Mouse (Mus musculus): ENCODE measurements around the gene Sec14l3. TPM values are rescaled to one million over a fixed set of nuclear protein-coding genes. Genes with fewer than 3 reads are reported as not detected.

Sec14l3 gene
- total RNA-seq, 2 experiments from 2014 or later: not detected

GRCm38 (mm10) chr11:4048438-4048837 lies 16.2 kb upstream of the Sec14l3 start:
- no peak for ATAC-seq (replicated peaks; ENCODE audit: low FRiP score, low TSS enrichment, poor library complexity, severe bottlenecking)

- peak; percentile 85 for ATAC-seq (replicated peaks; ENCODE audit: low FRiP score, low TSS enrichment, poor library complexity, severe bottlenecking)
Measured at GRCm38 (mm10) chr11:4053586-4053985, 11.1 kb upstream of the Sec14l3 start.

- ATAC-seq (replicated peaks; ENCODE audit: low FRiP score, low TSS enrichment, poor library complexity, severe bottlenecking): no peak
Measured at GRCm38 (mm10) chr11:4060866-4061575, 3.6 kb upstream of the Sec14l3 start.

- ATAC-seq (replicated peaks; ENCODE audit: low FRiP score, low TSS enrichment, poor library complexity, severe bottlenecking): no peak
Measured at GRCm38 (mm10) chr11:4062523-4062922, 2.1 kb upstream of the Sec14l3 start.

GRCm38 (mm10) chr11:4062981-4063380 lies 1.7 kb upstream of the Sec14l3 start:
- no peak for ATAC-seq (replicated peaks; ENCODE audit: low FRiP score, low TSS enrichment, poor library complexity, severe bottlenecking)

- ATAC-seq (replicated peaks; ENCODE audit: low FRiP score, low TSS enrichment, poor library complexity, severe bottlenecking): no peak
Measured at GRCm38 (mm10) chr11:4069664-4070063, 5.0 kb downstream of the Sec14l3 start.

GRCm38 (mm10) chr11:4076633-4077032 lies 12.0 kb downstream of the Sec14l3 start:
- ATAC-seq (replicated peaks; ENCODE audit: low FRiP score, low TSS enrichment, poor library complexity, severe bottlenecking): 0 out of 2 replicates have a peak, but pooled peaks have one; percentile 56

- ATAC-seq (replicated peaks; ENCODE audit: low FRiP score, low TSS enrichment, poor library complexity, severe bottlenecking): no peak
Measured at GRCm38 (mm10) chr11:4078267-4078933, 13.8 kb downstream of the Sec14l3 start.

GRCm38 (mm10) chr11:4080219-4080618 lies 15.6 kb downstream of the Sec14l3 start:
- ATAC-seq (replicated peaks; ENCODE audit: low FRiP score, low TSS enrichment, poor library complexity, severe bottlenecking): peak; percentile 79

GRCm38 (mm10) chr11:4083316-4084078 lies 18.9 kb downstream of the Sec14l3 start:
- peak; percentile 35 for ATAC-seq (replicated peaks; ENCODE audit: low FRiP score, low TSS enrichment, poor library complexity, severe bottlenecking)

GRCm38 (mm10) chr11:4086246-4086645 lies 21.6 kb downstream of the Sec14l3 start:
- ATAC-seq (replicated peaks; ENCODE audit: low FRiP score, low TSS enrichment, poor library complexity, severe bottlenecking): peak; percentile 84

GRCm38 (mm10) chr11:4087267-4087666 lies 22.6 kb downstream of the Sec14l3 start:
- no peak for ATAC-seq (replicated peaks; ENCODE audit: low FRiP score, low TSS enrichment, poor library complexity, severe bottlenecking)

GRCm38 (mm10) chr11:4093459-4094377 lies 29.1 kb downstream of the Sec14l3 start:
- ATAC-seq (replicated peaks; ENCODE audit: low FRiP score, low TSS enrichment, poor library complexity, severe bottlenecking): no peak

GRCm38 (mm10) chr11:4094378-4095170 lies 29.9 kb downstream of the Sec14l3 start:
- ATAC-seq (replicated peaks; ENCODE audit: low FRiP score, low TSS enrichment, poor library complexity, severe bottlenecking): peak; percentile 53

GRCm38 (mm10) chr11:4095171-4096053 lies 30.8 kb downstream of the Sec14l3 start, which contains the start of gene Mtfp1:
Gene Mtfp1, minus strand, starts transcription at chr11:4095445.
- ATAC-seq (replicated peaks; ENCODE audit: low FRiP score, low TSS enrichment, poor library complexity, severe bottlenecking): peak; percentile 42

GRCm38 (mm10) chr11:4096054-4096984 lies 31.7 kb downstream of the Sec14l3 start:
- ATAC-seq (replicated peaks; ENCODE audit: low FRiP score, low TSS enrichment, poor library complexity, severe bottlenecking): peak; percentile 87
